ENCODE assay signal across 1 mouse cellular context in the genomic region with DNA sequence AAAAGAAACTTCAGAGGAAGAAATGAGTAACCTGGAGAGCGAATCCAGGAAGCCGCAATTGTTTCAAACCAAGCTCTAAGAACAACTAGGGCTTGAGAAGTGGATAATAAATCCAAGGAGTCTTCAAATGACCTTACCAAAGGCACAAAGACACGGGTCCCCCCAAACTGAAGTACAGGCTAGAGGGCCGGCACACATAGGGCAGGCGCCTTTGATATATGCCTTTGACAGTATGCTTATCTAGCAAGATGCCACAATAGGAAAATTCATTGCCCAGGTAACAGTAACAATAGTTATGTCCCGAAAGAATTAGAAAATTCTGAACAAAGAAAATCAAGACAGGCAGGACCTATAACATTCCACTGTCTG.
TF ChIP-seq lines count a peak whose summit lies in the region.

No protein-coding gene starts in this region.

TF ChIP-seq in CH12.LX, 34 proteins besides CTCF, POLR2A, EP300 and RAD21 (continued from another document):
- TF ChIP-seq SIN3A (IDR thresholded peaks at IDR 0.05; ENCODE audit: low read length), result no peak
- TF ChIP-seq E2F4 (IDR thresholded peaks at IDR 0.05; ENCODE audit: insufficient replicate concordance, low read depth, low read length), result no peak
- no peak for TF ChIP-seq MAX (IDR thresholded peaks at IDR 0.05; ENCODE audit: low read length)
- no peak for TF ChIP-seq ZNF384 (IDR thresholded peaks at IDR 0.05; ENCODE audit: low read depth, low read length)
- TF ChIP-seq NELFE (IDR thresholded peaks at IDR 0.05; ENCODE audit: low read depth, low read length), result no peak
- no peak for TF ChIP-seq KAT2A (IDR thresholded peaks at IDR 0.05; ENCODE audit: insufficient replicate concordance, low read length)
- no peak for TF ChIP-seq USF1 (IDR thresholded peaks at IDR 0.05; ENCODE audit: low read depth, low read length)
- TF ChIP-seq GABPA (IDR thresholded peaks at IDR 0.05; ENCODE audit: insufficient replicate concordance, low read depth, low read length), result no peak
- TF ChIP-seq TBP (conservative IDR thresholded peaks at IDR 0.05; ENCODE audit: low read depth, low read length), result no peak
- TF ChIP-seq ELF1 (IDR thresholded peaks at IDR 0.05; ENCODE audit: low read depth, low read length), result no peak
- no peak for TF ChIP-seq ZMIZ1 (IDR thresholded peaks at IDR 0.05; ENCODE audit: low read depth, low read length)
- no peak for TF ChIP-seq POLR2AphosphoS2 (IDR thresholded peaks at IDR 0.05; ENCODE audit: low read depth, low read length)
